Mouse (Mus musculus) regulatory T cell (primary cell): Measurements from ENCODE around the gene Ptrh1.

Experiments used
- in situ Hi-C: fragments of 300-600 bp; cut with MboI, MseI; formaldehyde crosslinking; loops from one replicate; pipeline ENCODE4 v1.15.1; 2025; ENCODE audit warnings: high pct_unique_total_duplicates

The Ptrh1 gene

GRCm38 (mm10) chr2:32775359-32776074 is at the start of gene Ptrh1, which contains the start of gene Ttc16:
Gene Ptrh1 (plus strand): TSS chr2:32775786.
Gene Ttc16 (minus strand): TSS chr2:32775633.
- in situ Hi-C loops = no loop called here

- in situ Hi-C loops = no loop called here
Observed at GRCm38 (mm10) chr2:32727435-32727834, 48.2 kb upstream of the Ptrh1 start.

- in situ Hi-C loops = no loop called here
Observed at GRCm38 (mm10) chr2:32728463-32728862, 47.1 kb upstream of the Ptrh1 start.

GRCm38 (mm10) chr2:32729547-32729946 is 46.0 kb upstream of the Ptrh1 start:
- in situ Hi-C loops = no loop called here

- in situ Hi-C loops = no loop called here
Observed at GRCm38 (mm10) chr2:32730854-32731253, 44.7 kb upstream of the Ptrh1 start.

- in situ Hi-C loops = no loop called here
Observed at GRCm38 (mm10) chr2:32731911-32732310, 43.7 kb upstream of the Ptrh1 start.

GRCm38 (mm10) chr2:32732695-32733094 is 42.9 kb upstream of the Ptrh1 start:
- in situ Hi-C loops = no loop called here

- in situ Hi-C loops = no loop called here
Observed at GRCm38 (mm10) chr2:32734480-32734879, 41.1 kb upstream of the Ptrh1 start.

- in situ Hi-C loops = no loop called here
Observed at GRCm38 (mm10) chr2:32734933-32735332, 40.7 kb upstream of the Ptrh1 start.

- in situ Hi-C loops = no loop called here
Observed at GRCm38 (mm10) chr2:32736306-32736829, 39.2 kb upstream of the Ptrh1 start.

- in situ Hi-C loops = no loop called here
Observed at GRCm38 (mm10) chr2:32737008-32737407, 38.6 kb upstream of the Ptrh1 start.

- in situ Hi-C loops = no loop called here
Observed at GRCm38 (mm10) chr2:32739311-32739710, 36.3 kb upstream of the Ptrh1 start.

- in situ Hi-C loops = no loop called here
Observed at GRCm38 (mm10) chr2:32740916-32741272, 34.7 kb upstream of the Ptrh1 start, which contains the start of gene 6330409D20Rik. Gene 6330409D20Rik (minus strand): TSS chr2:32741016.

- in situ Hi-C loops = no loop called here
Observed at GRCm38 (mm10) chr2:32741273-32742172, 34.1 kb upstream of the Ptrh1 start.

GRCm38 (mm10) chr2:32742173-32742531 is 33.4 kb upstream of the Ptrh1 start:
- in situ Hi-C loops = no loop called here

GRCm38 (mm10) chr2:32744272-32744982 is 31.2 kb upstream of the Ptrh1 start:
- in situ Hi-C loops = no loop called here

GRCm38 (mm10) chr2:32749082-32749481 is 26.5 kb upstream of the Ptrh1 start:
- in situ Hi-C loops = no loop called here

- in situ Hi-C loops = no loop called here
Observed at GRCm38 (mm10) chr2:32750199-32750598, 25.4 kb upstream of the Ptrh1 start.

- in situ Hi-C loops = no loop called here
Observed at GRCm38 (mm10) chr2:32750887-32751664, 24.5 kb upstream of the Ptrh1 start.

- in situ Hi-C loops = no loop called here
Observed at GRCm38 (mm10) chr2:32751665-32752033, 23.9 kb upstream of the Ptrh1 start.

GRCm38 (mm10) chr2:32752181-32752580 is 23.4 kb upstream of the Ptrh1 start:
- in situ Hi-C loops = no loop called here
